Mouse (Mus musculus): ENCODE results near the gene Vmn1r8. TPM values are rescaled to one million over a fixed set of nuclear protein-coding genes. Genes with fewer than 3 reads are reported as not detected.

Vmn1r8 gene
- not detected for polyA plus RNA-seq (2014; fragmentation: Illumina TruSeq; extraction: RNeasy Lipid Tissue Mini Kit (QIAGEN cat#74804); ENCODE audit: low read depth, low replicate concordance)

GRCm38 (mm10) chr6:57031984-57032383 is at the start of gene Vmn1r8:
Vmn1r8 (plus strand) TSS chr6:57032284.

GRCm38 (mm10) chr6:56996943-56997342 is 35.1 kb upstream of the Vmn1r8 start, which contains the start of gene Vmn1r6:
Vmn1r6 (plus strand) TSS chr6:56997243.

GRCm38 (mm10) chr6:57025224-57025623 is 6.9 kb upstream of the Vmn1r8 start, which contains the start of gene Vmn1r7:
Vmn1r7 (minus strand) TSS chr6:57025324.

GRCm38 (mm10) chr6:57066487-57066886 is 34.4 kb downstream of the Vmn1r8 start, which contains the start of gene Vmn1r9:
Vmn1r9 (plus strand) TSS chr6:57066787.

Other genes with a start within 250 kb of the Vmn1r8 start
- gene Kbtbd2, start 234.5 kb upstream of the Vmn1r8 start, polyA plus RNA-seq (2014; fragmentation: Illumina TruSeq; extraction: RNeasy Lipid Tissue Mini Kit (QIAGEN cat#74804); ENCODE audit: low read depth, low replicate concordance) = 73.2 TPM
- 59.2 TPM for gene Fkbp9, start 200.2 kb upstream of the Vmn1r8 start, polyA plus RNA-seq (2014; fragmentation: Illumina TruSeq; extraction: RNeasy Lipid Tissue Mini Kit (QIAGEN cat#74804); ENCODE audit: low read depth, low replicate concordance)
- gene Nt5c3, start 108.4 kb upstream of the Vmn1r8 start, polyA plus RNA-seq (2014; fragmentation: Illumina TruSeq; extraction: RNeasy Lipid Tissue Mini Kit (QIAGEN cat#74804); ENCODE audit: low read depth, low replicate concordance) = 432 TPM
- gene Vmn1r4, start 108.3 kb upstream of the Vmn1r8 start, polyA plus RNA-seq (2014; fragmentation: Illumina TruSeq; extraction: RNeasy Lipid Tissue Mini Kit (QIAGEN cat#74804); ENCODE audit: low read depth, low replicate concordance) = 0.98 TPM
- not detected for gene Vmn1r5, start 62.0 kb upstream of the Vmn1r8 start, polyA plus RNA-seq (2014; fragmentation: Illumina TruSeq; extraction: RNeasy Lipid Tissue Mini Kit (QIAGEN cat#74804); ENCODE audit: low read depth, low replicate concordance)
- gene Vmn1r6, start 35.0 kb upstream of the Vmn1r8 start, polyA plus RNA-seq (2014; fragmentation: Illumina TruSeq; extraction: RNeasy Lipid Tissue Mini Kit (QIAGEN cat#74804); ENCODE audit: low read depth, low replicate concordance) = not detected
- not detected for gene Vmn1r7, start 7.0 kb upstream of the Vmn1r8 start, polyA plus RNA-seq (2014; fragmentation: Illumina TruSeq; extraction: RNeasy Lipid Tissue Mini Kit (QIAGEN cat#74804); ENCODE audit: low read depth, low replicate concordance)
- not detected for gene Vmn1r9, start 34.5 kb downstream of the Vmn1r8 start, polyA plus RNA-seq (2014; fragmentation: Illumina TruSeq; extraction: RNeasy Lipid Tissue Mini Kit (QIAGEN cat#74804); ENCODE audit: low read depth, low replicate concordance)
- not detected for gene Vmn1r10, start 77.2 kb downstream of the Vmn1r8 start, polyA plus RNA-seq (2014; fragmentation: Illumina TruSeq; extraction: RNeasy Lipid Tissue Mini Kit (QIAGEN cat#74804); ENCODE audit: low read depth, low replicate concordance)
- gene Vmn1r11, start 101.2 kb downstream of the Vmn1r8 start, polyA plus RNA-seq (2014; fragmentation: Illumina TruSeq; extraction: RNeasy Lipid Tissue Mini Kit (QIAGEN cat#74804); ENCODE audit: low read depth, low replicate concordance) = not detected
- gene Vmn1r12, start 124.6 kb downstream of the Vmn1r8 start, polyA plus RNA-seq (2014; fragmentation: Illumina TruSeq; extraction: RNeasy Lipid Tissue Mini Kit (QIAGEN cat#74804); ENCODE audit: low read depth, low replicate concordance) = not detected
- gene Vmn1r13, start 171.0 kb downstream of the Vmn1r8 start, polyA plus RNA-seq (2014; fragmentation: Illumina TruSeq; extraction: RNeasy Lipid Tissue Mini Kit (QIAGEN cat#74804); ENCODE audit: low read depth, low replicate concordance) = not detected
- not detected for gene Vmn1r14, start 199.4 kb downstream of the Vmn1r8 start, polyA plus RNA-seq (2014; fragmentation: Illumina TruSeq; extraction: RNeasy Lipid Tissue Mini Kit (QIAGEN cat#74804); ENCODE audit: low read depth, low replicate concordance)
- not detected for gene Vmn1r15, start 225.7 kb downstream of the Vmn1r8 start, polyA plus RNA-seq (2014; fragmentation: Illumina TruSeq; extraction: RNeasy Lipid Tissue Mini Kit (QIAGEN cat#74804); ENCODE audit: low read depth, low replicate concordance)

Measured in sigmoid colon, adult 10 weeks (tissue).